Mouse (Mus musculus): ENCODE data around the gene Pik3c2b.
A peak's percentile ranks its signal among the peaks of the same experiment; 100 is the strongest.

The Pik3c2b gene

DNA sequence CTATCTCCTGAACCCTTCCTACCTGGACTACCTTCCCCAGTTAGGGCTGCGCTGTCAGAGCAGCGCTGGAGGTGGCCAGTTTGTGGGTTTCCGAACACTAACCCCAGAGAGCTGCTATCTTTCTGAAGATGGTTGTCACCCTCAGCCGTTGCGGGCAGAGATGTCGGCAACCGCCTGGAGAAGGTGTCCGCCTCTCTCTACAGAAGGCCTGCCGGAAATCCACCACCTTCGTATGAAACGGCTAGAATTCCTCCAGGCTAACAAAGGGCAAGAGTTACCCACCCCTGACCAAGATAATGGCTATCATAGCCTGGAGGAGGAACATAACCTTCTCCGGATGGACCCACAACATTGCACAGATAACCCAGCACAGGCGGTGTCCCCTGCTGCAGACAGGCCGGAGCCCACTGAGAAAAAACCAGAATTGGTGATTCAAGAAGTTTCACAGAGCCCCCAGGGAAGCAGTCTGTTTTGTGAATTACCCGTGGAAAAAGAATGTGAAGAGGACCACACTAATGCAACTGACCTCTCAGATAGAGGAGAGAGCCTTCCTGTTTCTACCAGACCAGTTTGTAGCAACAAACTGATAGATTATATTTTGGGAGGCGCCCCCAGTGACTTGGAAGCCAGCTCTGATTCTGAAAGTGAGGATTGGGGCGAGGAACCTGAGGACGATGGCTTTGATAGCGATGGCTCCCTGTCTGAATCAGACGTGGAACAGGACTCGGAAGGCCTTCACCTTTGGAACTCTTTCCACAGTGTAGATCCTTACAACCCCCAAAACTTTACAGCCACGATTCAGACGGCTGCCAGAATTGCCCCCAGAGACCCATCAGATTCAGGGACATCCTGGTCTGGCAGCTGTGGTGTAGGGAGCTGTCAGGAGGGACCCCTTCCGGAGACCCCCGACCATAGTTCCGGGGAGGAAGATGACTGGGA, 87.2 kb downstream of the Pik3c2b start:
- DNase-seq (ENCODE audit: extremely low spot score, low spot score) = no peak

DNA sequence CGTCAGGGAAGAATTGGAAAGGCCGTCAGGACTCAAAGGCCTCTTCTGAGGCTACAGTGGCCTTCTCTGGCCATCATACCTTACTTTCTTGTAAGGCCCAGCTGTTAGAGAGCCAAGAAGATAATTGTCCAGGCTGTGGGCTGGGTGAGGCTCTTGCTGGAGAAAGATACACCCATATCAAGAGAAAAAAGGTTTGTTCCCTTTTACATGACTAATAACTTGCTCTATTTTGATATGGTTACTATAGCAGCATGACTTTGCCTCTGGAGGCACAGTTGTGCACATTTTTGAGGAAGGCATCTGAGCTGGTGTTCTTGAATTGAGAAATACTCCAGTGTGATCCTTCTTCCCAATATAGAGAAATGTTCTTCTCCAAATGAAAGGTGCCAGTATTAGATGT, 88.0 kb downstream of the Pik3c2b start:
- DNase-seq (ENCODE audit: extremely low spot score, low spot score) = no peak

DNA sequence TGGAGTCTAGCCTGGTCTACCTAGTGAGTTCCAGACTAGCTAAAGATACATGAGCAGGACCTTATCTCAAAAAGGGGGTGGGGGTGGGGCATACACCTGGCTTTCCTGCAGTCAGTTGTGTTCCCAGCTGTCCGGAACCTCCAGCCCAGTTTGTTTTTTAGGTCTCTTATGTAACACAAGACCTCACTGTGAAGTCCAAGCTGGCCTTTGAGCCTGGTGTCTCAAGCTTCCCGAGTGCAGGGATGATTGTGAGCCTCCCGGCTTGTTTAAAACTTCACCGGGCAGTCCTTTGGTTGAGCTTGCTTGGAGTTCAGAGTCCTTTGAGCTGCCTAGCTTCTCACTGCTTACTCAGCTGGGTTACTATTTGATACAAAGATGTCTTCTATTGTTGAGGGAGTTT, 88.6 kb downstream of the Pik3c2b start:
- DNase-seq (ENCODE audit: extremely low spot score, low spot score) = no peak

DNA sequence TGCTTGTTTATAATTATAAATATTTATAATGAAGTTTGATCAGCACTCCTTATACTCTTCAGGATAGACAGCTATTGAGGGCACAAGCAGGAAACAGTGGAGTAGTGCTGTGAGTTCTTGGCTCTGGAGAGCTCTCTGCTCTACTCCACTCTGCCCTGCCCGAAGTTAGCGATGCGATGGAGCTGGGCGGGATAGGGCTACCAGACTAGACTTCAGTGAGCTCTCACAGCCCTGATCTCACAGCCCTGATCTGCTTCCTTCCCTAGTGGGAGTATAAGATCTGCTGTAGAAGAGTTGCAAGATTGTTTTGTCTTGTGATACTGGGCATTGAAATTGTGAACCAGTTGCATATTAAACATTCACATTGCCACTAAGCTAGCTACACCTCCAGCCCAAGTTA, 89.4 kb downstream of the Pik3c2b start:
- DNase-seq (ENCODE audit: extremely low spot score, low spot score) = no peak

DNA sequence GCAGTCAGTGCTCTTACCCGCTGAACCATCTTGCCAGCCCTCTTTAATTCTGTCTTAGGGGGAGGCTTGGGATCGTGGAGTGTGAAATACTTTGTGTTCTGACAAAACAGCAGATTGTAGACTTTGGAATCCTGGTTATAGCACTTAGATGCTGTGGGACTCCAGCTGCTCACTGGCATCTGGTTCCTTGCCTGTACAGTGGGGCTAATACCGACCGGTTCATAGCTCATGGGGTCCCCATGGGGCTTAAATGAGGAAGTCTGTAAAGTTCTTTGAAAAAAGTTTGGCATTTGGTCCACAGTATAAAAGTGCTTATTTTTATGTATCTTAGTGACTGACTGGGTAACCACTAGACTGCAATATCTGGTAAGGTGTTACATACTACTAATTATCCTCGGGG, 90.3 kb downstream of the Pik3c2b start:
- DNase-seq (ENCODE audit: extremely low spot score, low spot score) = no peak

DNA sequence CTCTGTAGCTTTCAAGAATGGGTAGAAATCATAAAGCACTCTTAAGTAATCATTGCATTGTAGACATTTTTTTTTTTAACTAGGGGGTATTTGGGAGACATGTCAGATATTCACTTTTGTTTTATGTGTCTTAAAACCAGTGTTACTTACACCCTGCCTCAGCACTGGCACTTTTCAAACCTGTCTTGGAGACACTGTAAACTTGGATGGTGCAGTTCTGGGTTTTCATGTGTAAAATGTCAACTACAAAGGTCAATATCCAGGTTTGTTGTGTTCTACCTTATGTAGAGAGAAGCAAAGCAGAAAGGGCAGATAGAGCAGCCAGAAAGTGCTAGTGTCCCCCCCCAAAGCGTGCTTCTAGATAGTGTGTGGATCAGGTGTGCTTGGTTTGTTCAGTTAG, 92.9 kb downstream of the Pik3c2b start:
- DNase-seq (ENCODE audit: extremely low spot score, low spot score) = no peak

DNA sequence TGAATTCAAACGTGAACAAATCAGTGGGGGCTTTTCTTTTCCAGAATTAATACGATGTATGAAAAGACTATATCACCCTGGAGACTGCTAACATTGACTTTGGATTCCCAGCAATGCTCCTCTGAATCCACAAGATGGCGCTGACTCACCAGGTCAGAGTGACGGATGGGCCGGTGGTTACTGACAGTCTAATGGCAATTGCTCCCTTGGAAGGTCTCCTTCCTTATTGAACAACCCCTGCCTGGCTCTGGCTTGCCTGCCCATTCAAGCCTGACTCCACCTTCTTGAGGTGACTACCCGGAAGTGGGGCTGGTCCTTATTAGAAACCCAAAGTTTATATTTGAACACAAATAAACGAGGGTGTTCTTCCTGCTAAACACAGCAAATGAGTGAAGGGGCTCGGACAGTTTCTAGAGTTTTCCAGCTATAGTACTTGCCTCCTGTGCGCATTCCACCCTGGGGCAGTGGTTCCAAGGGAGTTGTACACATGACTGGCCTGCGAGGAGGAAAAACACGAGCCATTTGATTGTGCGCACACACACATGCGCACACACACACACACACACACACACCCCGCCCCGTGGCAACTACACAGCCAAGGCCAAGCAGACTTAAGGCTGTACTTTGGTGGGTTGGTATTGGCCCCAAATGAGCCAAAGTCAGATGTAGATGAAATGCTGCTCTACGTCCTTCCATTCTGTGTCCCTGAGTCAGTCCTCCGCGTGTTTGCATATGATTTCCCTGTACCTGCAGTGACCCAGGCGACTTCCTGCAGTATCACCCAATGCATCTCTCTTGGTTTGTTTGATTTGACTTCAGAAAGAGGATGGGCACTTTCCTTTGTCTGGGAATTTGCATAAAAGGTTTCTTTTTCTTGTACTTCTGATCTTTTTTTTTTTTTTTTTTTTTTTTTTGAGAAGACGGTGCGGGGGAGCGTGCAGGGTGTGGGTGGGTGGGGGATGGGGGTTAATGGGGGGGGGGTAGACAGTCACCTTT, 100.8 kb downstream of the Pik3c2b start:
- DNase-seq (ENCODE audit: extremely low spot score, low spot score) = peak; percentile 46

DNA sequence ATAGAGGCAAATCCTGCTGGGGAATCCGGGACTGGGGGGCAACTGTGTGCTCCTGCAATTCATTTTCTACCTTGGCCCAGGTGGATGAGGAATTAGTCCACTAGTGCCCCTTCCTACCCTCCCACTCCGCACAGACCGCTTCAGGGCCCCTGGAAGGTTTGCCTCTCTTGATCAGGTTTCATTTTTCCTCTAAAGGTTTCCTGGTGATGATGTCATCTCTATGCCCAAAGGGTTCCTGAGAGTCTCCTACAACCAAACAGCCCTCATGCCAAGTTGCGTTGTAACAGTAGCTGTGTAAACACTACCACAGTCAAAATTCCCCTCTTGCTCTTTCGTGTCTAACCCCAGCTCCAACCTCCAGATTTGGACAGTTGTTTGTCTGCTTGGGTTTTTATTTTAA, 101.9 kb downstream of the Pik3c2b start:
- no peak for DNase-seq (ENCODE audit: extremely low spot score, low spot score)

DNA sequence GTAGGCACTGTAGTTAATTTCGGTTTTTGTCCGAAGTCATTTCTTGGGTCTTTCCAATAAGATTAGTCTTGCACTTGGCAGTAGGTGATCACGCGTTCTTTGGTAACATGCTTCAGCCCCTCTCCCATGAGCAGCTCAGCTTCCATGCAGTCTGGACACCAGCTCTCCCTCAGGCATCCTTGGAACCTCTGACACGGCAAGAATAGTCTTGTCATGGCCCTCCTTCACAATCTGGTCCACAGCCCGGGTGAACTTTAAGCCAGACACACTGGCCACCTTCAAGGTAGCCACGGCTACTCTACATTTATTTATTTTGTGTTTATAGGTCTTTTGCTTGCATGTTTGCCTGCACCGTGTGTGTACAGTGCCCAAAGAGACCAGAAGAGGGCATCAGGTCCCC, 102.7 kb downstream of the Pik3c2b start:
- no peak for DNase-seq (ENCODE audit: extremely low spot score, low spot score)

DNA sequence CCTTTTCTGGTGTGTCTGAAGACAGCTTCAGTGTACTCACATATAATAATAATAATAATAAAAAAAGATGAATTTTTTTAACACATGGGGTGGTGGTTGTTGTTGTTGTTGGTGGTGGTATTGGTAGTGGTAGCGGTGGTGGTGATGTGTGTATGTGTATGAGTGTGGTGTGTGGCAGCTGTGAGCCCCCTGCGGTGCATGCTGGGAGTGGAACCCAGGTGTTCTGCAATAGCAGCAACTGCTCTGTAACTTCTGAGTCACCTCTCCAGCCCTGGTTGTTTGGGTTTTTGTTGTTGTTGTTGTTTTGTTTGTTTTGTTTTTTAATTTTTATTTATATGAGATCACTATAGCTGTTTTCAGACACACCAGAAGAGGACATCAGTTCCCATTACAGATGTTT, 105.1 kb downstream of the Pik3c2b start:
- no peak for DNase-seq (ENCODE audit: extremely low spot score, low spot score)

DNA sequence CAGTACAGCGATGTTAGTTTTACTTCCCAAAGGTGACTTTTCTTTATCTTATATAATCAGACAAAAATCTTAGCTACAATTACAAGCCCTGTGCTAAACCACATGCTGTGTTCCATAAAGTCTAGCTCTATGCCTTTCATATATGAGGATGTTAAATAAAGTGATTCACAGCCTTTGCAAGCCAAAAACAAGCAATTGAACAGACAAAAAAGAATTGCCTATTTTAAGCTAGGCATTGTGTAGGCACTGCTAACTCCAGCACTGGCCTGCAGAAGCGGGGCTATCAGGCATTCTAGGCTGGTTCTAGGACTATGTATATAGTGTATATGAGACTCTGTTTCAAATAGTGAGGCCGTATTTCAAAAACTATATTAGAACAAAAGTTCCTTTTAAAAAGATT, 106.7 kb downstream of the Pik3c2b start:
- DNase-seq (ENCODE audit: extremely low spot score, low spot score) = no peak

DNA sequence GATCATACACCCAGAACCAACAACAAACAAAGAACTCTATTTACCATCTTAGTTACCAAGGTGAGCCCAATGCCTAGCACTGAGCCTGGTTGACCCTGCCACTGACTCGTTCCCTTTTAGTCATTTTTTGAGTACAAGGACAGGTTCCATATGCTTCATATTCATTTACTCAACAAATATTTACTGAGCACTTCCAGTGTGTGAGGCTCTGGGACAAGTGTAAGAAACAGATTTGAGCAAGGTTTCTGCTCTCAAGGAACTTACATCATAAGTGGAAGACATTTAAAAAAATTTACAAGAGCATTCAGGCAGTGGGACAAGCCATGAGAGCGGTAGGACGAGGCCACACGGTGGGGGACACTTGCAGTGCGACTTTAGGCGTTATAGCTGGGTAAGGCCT, 109.8 kb downstream of the Pik3c2b start:
- no peak for DNase-seq (ENCODE audit: extremely low spot score, low spot score)

Data from neural tube, embryonic 10.5 days (tissue).